Mouse (Mus musculus) gastrocnemius, adult 2 months (tissue): Measurements from ENCODE around the gene Lyve1. TPM values are rescaled to one million over a fixed set of nuclear protein-coding genes. Genes with fewer than 3 reads are reported as not detected.

Experiments
- DNase-seq: peaks from one replicate; pipeline ENCODE4 v3.0.0; 2022
- H3K27ac ChIP-seq: fragments of 200-600 bp; 2 replicates; pipeline ENCODE4 v1.8.1; 2022; ENCODE audit warnings: mild to moderate bottlenecking
- H3K4me3 ChIP-seq: fragments of 200-600 bp; 2 replicates; pipeline ENCODE4 v1.8.1; 2022; ENCODE audit warnings: mild to moderate bottlenecking, moderate library complexity
- CTCF ChIP-seq: fragments of 200-600 bp; IDR thresholded peaks from 2 replicates; pipeline ENCODE4 v1.8.1; 2022; ENCODE audit warnings: antibody characterized with exemption, mild to moderate bottlenecking, moderate library complexity
- intact Hi-C: fragments of 180-260 bp; cut with DNase I; formaldehyde crosslinking; loops from one replicate; pipeline ENCODE4 v1.15.1; 2025
- total RNA-seq, 2 experiments: library from RNA; stranded (reverse); gene quantifications; 2 replicates each; pipeline ENCODE4 v1.2.3; 2021

Gene Lyve1
- total RNA-seq, 2 experiments from 2014 or later: 5.7 to 9.6 TPM

DNA sequence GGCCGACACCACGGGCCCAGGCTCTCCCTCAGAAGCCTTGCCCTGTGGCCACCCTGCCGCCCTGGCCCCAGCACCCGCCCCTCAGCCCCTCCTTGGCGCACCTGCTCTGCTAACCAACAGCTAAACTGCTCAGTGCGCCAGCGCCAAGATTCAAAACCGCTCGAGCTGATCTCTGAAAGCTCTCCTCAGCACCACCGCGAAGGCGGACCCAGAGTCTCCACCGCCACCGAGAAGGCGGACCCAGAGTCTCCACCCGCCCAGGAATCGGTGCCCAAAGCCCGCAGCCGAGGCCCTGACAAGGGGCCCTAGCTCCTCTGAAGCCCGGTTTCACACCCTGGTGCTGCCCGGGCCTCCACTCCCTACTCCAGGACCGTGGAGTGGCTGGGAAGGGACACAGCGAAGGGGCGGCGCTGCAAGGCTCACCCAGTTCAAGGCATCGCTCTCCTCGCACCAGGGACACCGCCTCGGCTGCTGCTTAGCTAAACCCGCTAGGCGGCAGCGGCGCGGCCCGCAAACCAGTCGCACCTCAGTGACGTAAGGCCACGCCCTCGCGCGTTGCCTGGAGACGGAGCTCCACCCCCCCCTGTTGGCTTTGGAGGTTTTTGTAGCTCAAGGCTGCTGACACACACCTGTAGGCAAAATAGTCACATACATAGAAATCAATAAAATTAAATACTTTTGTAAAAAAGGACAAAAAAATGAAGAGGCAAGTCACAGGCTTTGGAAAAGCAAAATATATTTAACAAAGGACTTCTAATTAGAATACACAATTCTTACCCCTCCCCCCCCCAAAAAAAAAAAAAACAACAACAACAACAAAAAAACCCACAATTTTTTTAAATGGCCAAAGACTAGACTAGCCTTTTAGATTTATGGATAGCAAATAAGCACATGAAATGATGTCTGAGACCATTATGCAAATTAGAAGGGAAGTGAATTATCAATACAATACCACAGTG lies 18.8 kb downstream of the Lyve1 start, which contains the start of gene Rnf141:
Gene Rnf141, minus strand, starts transcription at position 542 of the 959 bp plus-strand sequence.
- Histone ChIP-seq H3K27ac (peak within 1 kb of the TSS; percentile 94), H3K4me3 (peak within 1 kb of the TSS; percentile 78)
- intact Hi-C loops: no loop called here
- DNase-seq: peak; percentile 94
- peak; percentile 65 for TF ChIP-seq CTCF

DNA sequence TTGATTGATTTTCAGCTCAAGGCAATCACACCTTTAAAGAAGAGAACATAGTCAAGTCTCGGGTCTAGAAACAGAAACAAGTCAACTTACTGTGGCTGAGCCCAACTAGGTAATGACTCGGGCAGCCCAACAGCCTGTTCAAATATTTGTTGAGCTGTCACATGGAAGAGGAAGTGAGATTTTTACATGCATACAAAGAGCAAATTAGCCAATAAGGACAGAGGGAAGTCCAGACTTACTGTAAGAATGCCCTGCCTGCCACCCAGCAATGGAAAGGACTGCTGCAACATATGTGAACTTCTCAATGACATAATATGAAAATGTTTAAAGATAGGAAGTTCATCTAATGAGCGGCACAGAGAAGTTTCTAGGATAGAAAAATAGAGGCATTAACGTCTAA lies 22.7 kb downstream of the Lyve1 start:
- TF ChIP-seq CTCF: no peak
- intact Hi-C loops: no loop called here
- Histone ChIP-seq H3K4me3 (no peak overlapping the region), H3K27ac (no peak overlapping the region; the same call in 1 of the 2 replicates)
- DNase-seq: no peak

DNA sequence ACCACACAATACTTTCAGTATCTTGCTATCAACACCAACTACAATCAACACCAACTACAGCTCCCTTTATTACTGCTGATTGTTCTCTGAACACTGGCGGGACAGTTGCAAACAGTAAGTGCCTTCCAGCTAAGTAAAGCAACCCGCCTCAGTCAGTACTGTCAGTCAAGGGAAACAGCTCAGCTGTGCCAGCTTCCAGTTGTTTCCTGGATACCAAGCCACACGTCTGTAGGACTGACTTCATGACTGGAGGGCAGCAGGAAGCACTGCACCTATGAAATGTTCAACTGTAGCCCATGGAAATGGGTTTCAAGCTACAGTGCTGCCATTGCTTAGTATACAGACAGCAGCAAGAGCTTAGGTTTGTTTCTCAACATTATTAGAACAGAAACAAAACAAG lies 28.5 kb downstream of the Lyve1 start:
- Histone ChIP-seq H3K4me3 (no peak overlapping the region), H3K27ac (no peak overlapping the region)
- no peak for DNase-seq
- no peak for TF ChIP-seq CTCF
- intact Hi-C loops: no loop called here

DNA sequence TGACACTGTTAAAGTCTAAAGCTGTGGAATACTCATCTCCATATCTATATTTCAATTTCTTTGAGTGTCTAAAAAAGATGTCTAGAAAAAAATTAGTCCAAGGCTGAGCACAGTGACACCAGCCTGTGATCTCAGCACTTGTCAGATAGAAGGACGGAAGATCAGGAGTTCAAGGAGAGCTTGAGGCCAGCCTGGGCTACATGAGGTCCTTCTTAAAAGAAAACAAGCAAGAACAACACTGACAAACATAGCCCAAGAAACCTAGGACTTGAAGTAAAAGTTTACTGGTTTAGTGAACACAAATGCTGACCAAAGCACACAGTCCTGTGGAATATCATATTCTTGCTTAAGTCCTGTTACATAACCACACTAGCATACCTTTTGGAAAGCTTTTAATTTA lies 29.0 kb downstream of the Lyve1 start:
- TF ChIP-seq CTCF: no peak
- Histone ChIP-seq H3K4me3 (no peak overlapping the region), H3K27ac (no peak overlapping the region)
- intact Hi-C loops: no loop called here
- DNase-seq: no peak

DNA sequence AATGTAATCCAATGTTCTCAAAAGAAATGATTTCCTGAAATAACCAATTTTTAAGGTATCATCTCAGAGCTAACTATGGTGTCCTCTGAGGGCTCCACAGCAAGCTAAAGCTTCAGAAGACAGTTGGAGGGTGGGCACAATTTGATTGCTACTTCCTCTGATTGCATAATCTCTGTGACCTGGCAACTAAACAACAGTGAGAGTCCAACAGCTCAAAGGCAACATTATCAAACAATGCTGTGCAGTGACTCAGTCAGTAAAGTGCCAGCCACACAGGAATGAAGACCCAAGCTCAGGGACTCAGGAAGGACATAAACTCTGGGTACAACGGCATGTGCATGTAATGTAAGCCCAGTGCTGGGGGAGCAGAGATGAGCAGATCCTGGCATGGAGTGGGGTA lies 30.0 kb downstream of the Lyve1 start:
- no peak overlapping the region for H3K4me3 ChIP-seq
- intact Hi-C loops: no loop called here
- no peak for TF ChIP-seq CTCF
- no peak overlapping the region for H3K27ac ChIP-seq
- DNase-seq: no peak

DNA sequence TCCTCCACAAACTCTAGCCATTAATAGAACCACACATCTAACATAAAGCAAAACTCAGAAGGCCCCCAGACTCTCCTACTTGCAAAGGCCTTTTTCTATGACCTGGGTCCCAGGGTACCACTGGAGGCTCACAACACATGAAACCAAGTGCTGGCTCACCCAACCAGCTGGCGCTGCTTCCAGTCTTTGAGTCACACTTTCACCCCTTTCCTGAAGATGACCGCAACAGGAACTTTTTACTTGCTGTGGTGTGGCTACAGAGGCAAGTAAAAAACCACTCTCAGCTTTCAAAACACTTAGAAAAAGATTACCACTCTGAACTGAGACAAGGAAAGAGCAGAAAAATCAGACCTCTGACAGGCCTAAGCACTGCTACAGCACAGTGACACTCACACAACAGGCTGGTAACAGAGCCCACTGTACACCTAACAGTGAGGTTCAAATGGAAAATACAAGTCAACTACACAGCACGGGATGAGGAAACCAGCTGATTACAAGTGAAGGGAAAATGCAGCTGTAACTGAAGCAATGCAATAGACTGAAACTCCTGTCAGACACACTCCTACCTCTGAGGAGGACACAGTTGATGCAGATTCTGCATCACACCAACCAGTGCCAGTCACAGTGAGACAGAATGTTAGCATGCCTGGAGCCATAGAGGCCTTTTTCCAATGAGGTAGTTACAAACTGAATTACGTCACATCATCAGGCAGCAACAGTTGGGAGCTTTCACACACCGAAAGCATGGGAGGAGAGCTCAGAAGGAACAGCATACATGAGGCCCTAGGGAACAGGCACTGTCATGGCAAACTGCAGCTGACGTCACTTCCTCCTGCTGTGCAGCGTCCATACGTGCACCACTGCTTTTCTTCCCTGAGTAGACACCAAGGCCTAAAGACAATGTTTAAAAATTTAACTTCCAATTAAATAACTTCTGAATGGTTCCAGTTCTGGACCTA lies 38.8 kb downstream of the Lyve1 start:
- no peak overlapping the region for H3K4me3 ChIP-seq
- DNase-seq: peak; percentile 41
- intact Hi-C loops: no loop called here
- peak overlapping the region; percentile 2; the same call in 1 of the 2 replicates for H3K27ac ChIP-seq
- TF ChIP-seq CTCF: no peak

DNA sequence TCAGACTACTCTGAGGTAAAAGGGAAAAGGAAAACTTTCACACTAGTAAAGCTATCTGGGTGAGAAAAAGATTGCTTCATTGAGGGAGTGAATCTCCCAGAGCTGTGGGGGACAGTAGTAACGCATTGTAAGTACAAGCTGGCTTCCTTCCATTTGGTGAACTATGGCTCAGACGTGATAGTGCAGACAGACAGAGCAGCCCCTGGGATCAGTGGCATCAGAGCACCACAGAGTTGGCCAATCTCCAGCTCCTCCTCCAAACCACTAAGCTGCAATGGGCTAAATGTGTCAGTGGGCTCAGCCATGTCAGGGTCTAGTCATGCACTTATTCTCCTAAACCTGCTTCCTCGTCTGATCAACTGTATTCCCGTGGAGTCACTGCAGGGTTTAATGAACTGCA lies 39.4 kb downstream of the Lyve1 start:
- no peak for TF ChIP-seq CTCF
- Histone ChIP-seq H3K4me3 (no peak overlapping the region), H3K27ac (no peak overlapping the region; the same call in 1 of the 2 replicates)
- no peak for DNase-seq
- intact Hi-C loops: no loop called here

DNA sequence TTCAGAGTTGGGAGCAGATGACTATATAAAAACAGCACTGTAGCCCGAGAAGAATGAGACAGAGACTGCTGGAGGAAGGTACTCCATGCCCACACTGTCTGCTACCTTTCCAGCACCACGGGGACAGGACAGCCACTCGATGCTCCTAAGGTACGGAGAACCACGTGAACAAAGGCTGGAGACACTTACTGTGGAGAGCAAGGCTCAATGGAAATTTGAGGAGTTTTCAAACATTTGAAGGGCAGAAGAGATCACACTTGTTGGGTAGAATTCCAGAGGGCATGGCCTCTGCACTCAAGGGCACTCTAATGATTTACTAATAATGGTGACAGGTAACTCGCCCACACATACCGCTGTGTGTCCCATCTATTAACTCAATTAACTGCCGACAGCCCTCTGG lies 40.0 kb downstream of the Lyve1 start:
- TF ChIP-seq CTCF: no peak
- Histone ChIP-seq H3K4me3 (no peak overlapping the region), H3K27ac (no peak overlapping the region)
- DNase-seq: no peak
- intact Hi-C loops: no loop called here

DNA sequence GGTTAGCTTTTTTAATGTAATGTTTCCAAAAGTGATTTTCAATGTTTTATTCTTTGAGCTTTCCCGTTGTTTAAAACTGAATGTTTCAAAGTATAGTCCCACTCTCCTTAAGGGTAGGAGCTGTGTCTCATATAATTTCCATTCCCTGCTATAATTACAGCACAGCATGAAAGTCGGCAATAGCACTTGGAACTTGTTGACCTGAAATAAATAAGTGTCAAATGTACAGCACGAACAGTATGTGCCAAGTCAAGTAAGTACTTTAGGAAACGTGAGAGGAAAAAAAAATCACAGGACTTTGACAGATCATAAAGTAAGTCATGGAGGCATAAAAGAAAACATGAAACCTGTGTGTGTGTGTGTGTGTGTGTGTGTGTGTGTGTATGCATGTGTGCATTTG lies 41.0 kb downstream of the Lyve1 start:
- Histone ChIP-seq H3K27ac (peak overlapping the region; percentile 73), H3K4me3 (no peak overlapping the region)
- TF ChIP-seq CTCF: no peak
- no peak for DNase-seq
- intact Hi-C loops: no loop called here

DNA sequence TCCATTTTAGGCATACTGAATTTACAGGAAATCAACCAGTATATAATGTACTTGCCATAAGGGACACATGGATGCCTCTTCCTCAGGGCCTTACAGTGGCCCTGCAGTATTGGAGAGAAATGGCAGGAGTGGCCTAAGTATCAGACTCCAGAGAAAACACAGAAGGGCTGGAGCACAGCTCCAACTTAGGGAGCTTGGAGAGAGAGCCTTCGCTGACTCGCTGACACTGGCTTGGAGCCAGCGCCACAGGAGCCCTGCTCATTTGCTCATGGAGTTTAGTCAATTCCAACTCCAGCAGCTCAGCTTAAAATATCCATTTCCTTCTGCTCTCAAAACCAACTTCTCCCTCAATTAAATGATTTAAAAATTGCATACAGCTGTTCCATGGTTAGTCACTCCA lies 41.4 kb downstream of the Lyve1 start:
- DNase-seq: peak; percentile 81
- H3K27ac ChIP-seq: peak overlapping the region; percentile 73

DNA sequence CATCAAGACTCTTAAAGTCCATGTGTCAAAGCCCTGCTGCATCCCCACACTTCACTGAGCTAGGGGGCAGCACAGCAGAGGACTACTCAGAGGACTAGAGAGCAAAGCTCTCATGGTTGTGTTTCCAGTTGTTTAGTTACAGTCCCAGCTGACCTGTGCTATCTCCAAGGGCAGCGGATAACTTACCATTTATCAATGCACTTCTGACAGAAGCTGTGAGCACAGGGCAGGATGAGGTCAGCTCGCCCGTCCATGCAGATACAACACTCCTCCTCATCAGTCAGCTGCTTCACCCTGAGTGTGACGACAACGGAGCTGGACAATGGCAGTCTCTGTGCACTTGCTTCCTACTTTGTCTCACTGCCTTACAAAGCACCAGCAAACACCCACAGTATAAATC lies 42.0 kb downstream of the Lyve1 start:
- H3K27ac ChIP-seq: peak overlapping the region; percentile 73
- intact Hi-C loops: no loop called here
- no peak overlapping the region for H3K4me3 ChIP-seq
- no peak for DNase-seq
- peak; percentile 28; the same call in 1 of the 2 replicates for TF ChIP-seq CTCF

More for the DNA sequence above, 41.4 kb downstream of the Lyve1 start:
- intact Hi-C loops: no loop called here
- H3K4me3 ChIP-seq: 0 out of 2 replicates have a peak overlapping the region, but pooled peaks have one; percentile 17
- TF ChIP-seq CTCF: no peak

DNA sequence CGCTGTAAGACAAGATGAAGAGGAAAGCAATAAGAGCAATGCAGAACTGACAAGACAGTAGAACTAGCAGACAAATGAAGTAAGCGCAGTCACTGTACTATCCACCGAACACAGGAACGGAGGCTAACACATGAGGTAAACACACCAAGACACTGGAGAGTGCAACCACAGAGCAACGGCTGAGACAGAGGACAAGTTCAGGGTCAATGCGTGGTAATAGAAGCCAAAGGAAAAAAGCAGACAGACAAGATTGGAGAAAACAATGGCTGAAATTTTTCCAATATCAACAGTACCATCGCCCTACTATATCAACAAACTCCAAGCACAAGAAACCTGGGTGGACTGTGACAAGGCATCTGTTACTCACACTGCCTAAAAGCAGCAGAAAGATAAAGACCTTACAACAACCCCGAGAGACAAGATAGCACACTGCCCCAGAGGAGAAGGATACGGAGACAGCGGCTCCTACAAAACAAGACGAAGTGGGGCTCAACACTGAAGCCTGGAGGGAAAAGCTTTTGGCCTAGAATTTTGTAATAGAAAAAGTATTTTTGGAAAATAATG lies 44.2 kb downstream of the Lyve1 start:
- no peak for TF ChIP-seq CTCF
- intact Hi-C loops: no loop called here
- no peak for DNase-seq
- H3K27ac ChIP-seq: peak overlapping the region; percentile 68
- no peak overlapping the region for H3K4me3 ChIP-seq
